Mouse (Mus musculus): Measurements from ENCODE around the gene Safb. TPM values are rescaled to one million over a fixed set of nuclear protein-coding genes. Genes with fewer than 3 reads are reported as not detected.
"Not testable (repeated sequence)": the region's sequence is repeated elsewhere in the genome, so short reads cannot be mapped to it uniquely, and the experiment has no call there.

Gene Safb
- polyA plus RNA-seq, 1 experiment from 2014 or later = 92.3 TPM

GRCm38 (mm10) chr17:56611861-56612564 lies 27.4 kb downstream of the Safb start:
- H3K27ac ChIP-seq (ENCODE audit: low read length) = no peak overlapping the region
- H3K27me3 ChIP-seq (ENCODE audit: control insufficient read depth, insufficient read depth, low read length) = no peaks in the 10 kb centered on the region
- H3K9ac ChIP-seq (ENCODE audit: low read length) = no peak overlapping the region
- 20% methylated on average over 14 of the region's 14 CpGs for WGBS
- no peak for ATAC-seq (replicated peaks; ENCODE audit: extremely low read depth, insufficient read depth, low FRiP score)
- peaks cover 33% of the 10 kb centered on the region for H3K4me1 ChIP-seq (ENCODE audit: control insufficient read depth, insufficient read depth, low read length)
- H3K36me3 ChIP-seq (ENCODE audit: control insufficient read depth, insufficient read depth) = peaks cover 20% of the 10 kb centered on the region
- no peak overlapping the region for H3K4me2 ChIP-seq (ENCODE audit: low read depth, low read length)
- H3K9me3 ChIP-seq (replicated peaks; ENCODE audit: control insufficient read depth, low read length) = no peaks in the 10 kb centered on the region
- H3K4me3 ChIP-seq (ENCODE audit: low read length) = no peak overlapping the region

GRCm38 (mm10) chr17:56612565-56612939 lies 27.9 kb downstream of the Safb start:
- 75% methylated on average over 10 of the region's 10 CpGs for WGBS
- not testable (repeated sequence) for H3K27ac ChIP-seq (ENCODE audit: low read length); H3K4me2 ChIP-seq (ENCODE audit: low read depth, low read length); H3K4me3 ChIP-seq (ENCODE audit: low read length); ATAC-seq (replicated peaks; ENCODE audit: extremely low read depth, insufficient read depth, low FRiP score); H3K9ac ChIP-seq (ENCODE audit: low read length); H3K27me3 ChIP-seq (ENCODE audit: control insufficient read depth, insufficient read depth, low read length); H3K9me3 ChIP-seq (replicated peaks; ENCODE audit: control insufficient read depth, low read length)
- H3K4me1 ChIP-seq (ENCODE audit: control insufficient read depth, insufficient read depth, low read length) = peaks cover 33% of the 10 kb centered on the region
- H3K36me3 ChIP-seq (ENCODE audit: control insufficient read depth, insufficient read depth) = peaks cover 22% of the 10 kb centered on the region

GRCm38 (mm10) chr17:56613236-56613844 lies 28.7 kb downstream of the Safb start, which contains the start of gene Rpl36:
Rpl36 (plus strand) TSS chr17:56613416.
- peak; percentile 46; the same call in 1 of the 2 replicates for ATAC-seq (replicated peaks; ENCODE audit: extremely low read depth, insufficient read depth, low FRiP score)
- Histone ChIP-seq H3K9me3 (replicated peaks; ENCODE audit: control insufficient read depth, low read length) (no peaks in the 10 kb centered on the region), H3K27me3 (ENCODE audit: control insufficient read depth, insufficient read depth, low read length) (no peaks in the 10 kb centered on the region), H3K4me3 (ENCODE audit: low read length) (peak within 1 kb of the TSS; percentile 80), H3K4me2 (ENCODE audit: low read depth, low read length) (peak within 1 kb of the TSS; percentile 83), H3K36me3 (ENCODE audit: control insufficient read depth, insufficient read depth) (peaks cover 30% of the 10 kb centered on the region), H3K9ac (ENCODE audit: low read length) (peak within 1 kb of the TSS; percentile 88), H3K27ac (ENCODE audit: low read length) (peak within 1 kb of the TSS; percentile 88), H3K4me1 (ENCODE audit: control insufficient read depth, insufficient read depth, low read length) (peaks cover 29% of the 10 kb centered on the region)
- under 1% methylated on average over 52 of the region's 52 CpGs for WGBS

GRCm38 (mm10) chr17:56613893-56614292 lies 29.3 kb downstream of the Safb start:
- Histone ChIP-seq H3K4me3 (ENCODE audit: low read length) (peak overlapping the region; percentile 80), H3K36me3 (ENCODE audit: control insufficient read depth, insufficient read depth) (peaks cover 35% of the 10 kb centered on the region), H3K27ac (ENCODE audit: low read length) (peak overlapping the region; percentile 88), H3K4me2 (ENCODE audit: low read depth, low read length) (peak overlapping the region; percentile 83), H3K4me1 (ENCODE audit: control insufficient read depth, insufficient read depth, low read length) (peaks cover 24% of the 10 kb centered on the region), H3K9ac (ENCODE audit: low read length) (peak overlapping the region; percentile 88)
- not testable (repeated sequence) for H3K27me3 ChIP-seq (ENCODE audit: control insufficient read depth, insufficient read depth, low read length); ATAC-seq (replicated peaks; ENCODE audit: extremely low read depth, insufficient read depth, low FRiP score); H3K9me3 ChIP-seq (replicated peaks; ENCODE audit: control insufficient read depth, low read length)
- under 1% methylated on average over 26 of the region's 26 CpGs for WGBS

- peak overlapping the region; percentile 83 for H3K4me2 ChIP-seq (ENCODE audit: low read depth, low read length)
- no peaks in the 10 kb centered on the region for H3K27me3 ChIP-seq (ENCODE audit: control insufficient read depth, insufficient read depth, low read length)
- peaks cover 24% of the 10 kb centered on the region for H3K4me1 ChIP-seq (ENCODE audit: control insufficient read depth, insufficient read depth, low read length)
- H3K9ac ChIP-seq (ENCODE audit: low read length) = peak overlapping the region; percentile 88
- peak overlapping the region; percentile 11; the same call in 1 of the 2 replicates for H3K27ac ChIP-seq (ENCODE audit: low read length)
- 25% methylated on average over 14 of the region's 14 CpGs for WGBS
- peak overlapping the region; percentile 80 for H3K4me3 ChIP-seq (ENCODE audit: low read length)
- no peaks in the 10 kb centered on the region for H3K9me3 ChIP-seq (replicated peaks; ENCODE audit: control insufficient read depth, low read length)
- no peak for ATAC-seq (replicated peaks; ENCODE audit: extremely low read depth, insufficient read depth, low FRiP score)
- peaks cover 42% of the 10 kb centered on the region for H3K36me3 ChIP-seq (ENCODE audit: control insufficient read depth, insufficient read depth)
Measured at GRCm38 (mm10) chr17:56614391-56615135, 29.9 kb downstream of the Safb start.

GRCm38 (mm10) chr17:56615136-56615784 lies 30.6 kb downstream of the Safb start:
- Histone ChIP-seq H3K36me3 (ENCODE audit: control insufficient read depth, insufficient read depth) (peaks cover 48% of the 10 kb centered on the region), H3K4me1 (ENCODE audit: control insufficient read depth, insufficient read depth, low read length) (peaks cover 22% of the 10 kb centered on the region), H3K4me2 (ENCODE audit: low read depth, low read length) (no peak overlapping the region), H3K9me3 (replicated peaks; ENCODE audit: control insufficient read depth, low read length) (no peaks in the 10 kb centered on the region), H3K9ac (ENCODE audit: low read length) (no peak overlapping the region; the same call in 1 of the 2 replicates), H3K27ac (ENCODE audit: low read length) (no peak overlapping the region), H3K27me3 (ENCODE audit: control insufficient read depth, insufficient read depth, low read length) (no peaks in the 10 kb centered on the region), H3K4me3 (ENCODE audit: low read length) (no peak overlapping the region)
- no peak for ATAC-seq (replicated peaks; ENCODE audit: extremely low read depth, insufficient read depth, low FRiP score)
- 80% methylated on average over 11 of the region's 11 CpGs for whole genome bisulfite sequencing

GRCm38 (mm10) chr17:56615792-56616191 lies 31.2 kb downstream of the Safb start:
- no peak overlapping the region for H3K27ac ChIP-seq (ENCODE audit: low read length)
- H3K36me3 ChIP-seq (ENCODE audit: control insufficient read depth, insufficient read depth) = peaks cover 52% of the 10 kb centered on the region
- no peak for ATAC-seq (replicated peaks; ENCODE audit: extremely low read depth, insufficient read depth, low FRiP score)
- H3K9ac ChIP-seq (ENCODE audit: low read length) = no peak overlapping the region
- H3K4me3 ChIP-seq (ENCODE audit: low read length) = no peak overlapping the region
- H3K4me1 ChIP-seq (ENCODE audit: control insufficient read depth, insufficient read depth, low read length) = peaks cover 19% of the 10 kb centered on the region
- WGBS = 88% methylated on average over 4 of the region's 4 CpGs
- H3K27me3 ChIP-seq (ENCODE audit: control insufficient read depth, insufficient read depth, low read length) = no peaks in the 10 kb centered on the region
- no peaks in the 10 kb centered on the region for H3K9me3 ChIP-seq (replicated peaks; ENCODE audit: control insufficient read depth, low read length)
- H3K4me2 ChIP-seq (ENCODE audit: low read depth, low read length) = no peak overlapping the region

- Histone ChIP-seq H3K36me3 (ENCODE audit: control insufficient read depth, insufficient read depth) (peaks cover 57% of the 10 kb centered on the region), H3K4me2 (ENCODE audit: low read depth, low read length) (no peak overlapping the region)
- ATAC-seq (replicated peaks; ENCODE audit: extremely low read depth, insufficient read depth, low FRiP score) = no peak
Measured at GRCm38 (mm10) chr17:56616725-56617124, 32.1 kb downstream of the Safb start.

More at GRCm38 (mm10) chr17:56616725-56617124, 32.1 kb downstream of the Safb start:
- no peaks in the 10 kb centered on the region for H3K9me3 ChIP-seq (replicated peaks; ENCODE audit: control insufficient read depth, low read length)
- H3K4me1 ChIP-seq (ENCODE audit: control insufficient read depth, insufficient read depth, low read length) = peaks cover 19% of the 10 kb centered on the region
- no peak overlapping the region for H3K9ac ChIP-seq (ENCODE audit: low read length)
- 85% methylated on average over 3 of the region's 3 CpGs for WGBS
- H3K4me3 ChIP-seq (ENCODE audit: low read length) = no peak overlapping the region
- H3K27ac ChIP-seq (ENCODE audit: low read length) = no peak overlapping the region
- no peaks in the 10 kb centered on the region for H3K27me3 ChIP-seq (ENCODE audit: control insufficient read depth, insufficient read depth, low read length)
